18 mouse cellular contexts compared by ENCODE assay signal in the genomic region with DNA sequence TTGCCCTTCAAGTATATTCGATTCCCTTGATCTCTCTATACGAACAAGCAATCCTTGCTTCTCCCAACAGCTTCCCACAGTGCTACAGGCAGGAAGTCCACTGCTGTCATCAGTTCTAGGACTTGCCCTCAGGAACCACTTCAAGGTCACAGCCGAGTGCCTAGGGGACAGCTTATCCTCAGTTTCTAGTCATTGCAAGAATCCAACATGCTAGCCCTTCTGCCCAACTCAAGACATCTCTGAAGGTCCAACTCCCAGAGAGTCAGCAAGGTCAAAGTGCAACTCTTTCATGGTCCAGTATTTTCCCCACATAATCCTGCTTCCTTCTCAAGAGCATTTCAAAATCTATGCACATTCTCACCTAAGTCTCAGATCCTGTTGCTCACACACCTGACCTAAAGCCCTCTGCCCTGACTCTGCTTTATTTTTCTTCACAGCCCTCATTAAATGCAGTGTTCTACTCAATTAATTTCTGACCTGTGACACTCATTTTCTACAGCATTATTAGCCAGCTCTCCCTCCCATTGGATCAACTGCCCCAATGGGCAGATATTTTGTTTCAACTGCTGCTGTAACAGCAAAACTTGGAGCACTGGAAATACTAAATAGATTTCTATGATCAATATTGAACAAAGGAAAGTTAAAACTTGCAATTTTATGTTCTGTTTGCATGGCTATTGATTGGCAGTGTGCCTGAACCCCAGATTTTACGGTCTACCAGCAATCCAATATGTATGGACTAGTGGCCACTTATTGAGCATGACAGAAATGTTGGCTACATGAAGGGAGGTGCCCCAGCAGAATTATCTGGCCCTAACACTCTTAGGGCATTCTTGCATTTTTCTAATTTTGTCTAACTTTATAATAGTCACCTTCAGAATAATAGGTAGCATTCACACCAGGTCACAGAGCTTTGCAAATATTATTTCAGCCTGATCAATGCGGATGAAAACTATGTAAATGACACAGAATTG. TPM values are rescaled to one million over a fixed set of nuclear protein-coding genes. Genes with fewer than 3 reads are reported as not detected.
"Had no signal": no experiment of that assay in that cellular context is flagged by ENCODE, and none has a peak within 500 bp of the region (broad histone marks: within the 10 kb centered on the region; RNA-seq: fewer than 3 reads in every experiment).

No protein-coding gene starts in this region.

- ATAC-seq: liver, postnatal 0 days; lung, postnatal 0 days; midbrain, embryonic 13.5 days; midbrain, embryonic 15.5 days had no signal

- H3K4me3 ChIP-seq: lung, embryonic 15.5 days; megakaryocyte, embryonic 14.5 days; midbrain, embryonic 13.5 days; midbrain, embryonic 15.5 days; neural tube, embryonic 12.5 days; stomach, embryonic 15.5 days had no signal

- H3K4me1 ChIP-seq: lung, embryonic 15.5 days; midbrain, embryonic 13.5 days; midbrain, embryonic 15.5 days; neural tube, embryonic 12.5 days; stomach, embryonic 15.5 days had no signal

- H3K27me3 ChIP-seq: lung, embryonic 15.5 days; megakaryocyte, embryonic 14.5 days; midbrain, embryonic 13.5 days; midbrain, embryonic 15.5 days; neural tube, embryonic 12.5 days; stomach, embryonic 15.5 days had no signal

- H3K27ac ChIP-seq: lung, embryonic 15.5 days; macrophage; midbrain, embryonic 13.5 days; midbrain, embryonic 15.5 days; neural tube, embryonic 12.5 days; stomach, embryonic 15.5 days; stomach, postnatal 0 days had no signal

- H3K9ac ChIP-seq: liver, postnatal 0 days; lung, embryonic 15.5 days; midbrain, embryonic 13.5 days; midbrain, embryonic 15.5 days; neural tube, embryonic 12.5 days; stomach, embryonic 15.5 days had no signal

- H3K36me3 ChIP-seq: lung, embryonic 15.5 days; midbrain, embryonic 13.5 days; midbrain, embryonic 15.5 days; neural tube, embryonic 12.5 days; stomach, embryonic 15.5 days had no signal

- H3K9me3 ChIP-seq: lung, embryonic 15.5 days; megakaryocyte, embryonic 14.5 days; midbrain, embryonic 13.5 days; midbrain, embryonic 15.5 days; neural tube, embryonic 12.5 days; stomach, embryonic 15.5 days had no signal

- DNase-seq: liver, postnatal 0 days; lung, adult 2 months; lung, postnatal 14 days; lung, postnatal 36 days; right cerebral cortex, postnatal 14 days; thymus, adult 2 months; thymus, postnatal 25 days had no signal

- H3K4me2 ChIP-seq: lung, embryonic 15.5 days; midbrain, embryonic 11.5 days; midbrain, embryonic 13.5 days; midbrain, embryonic 15.5 days; neural tube, embryonic 12.5 days; stomach, embryonic 15.5 days had no signal

RNA-seq across cellular contexts. Expression of gene Gypa, which starts 33.1 kb away (rescaled TPM):
- polyA plus RNA-seq: macrophage; testis, adult 2 months had no signal
